Mouse (Mus musculus) gastrocnemius, postnatal 10 days (tissue): Measurements from ENCODE around the gene Pde6d. TPM values are rescaled to one million over a fixed set of nuclear protein-coding genes. Genes with fewer than 3 reads are reported as not detected.
"Not testable (repeated sequence)": the region's sequence is repeated elsewhere in the genome, so short reads cannot be mapped to it uniquely, and the experiment has no call there.

Source experiments
- DNase-seq: peaks from one replicate; pipeline ENCODE4 v3.0.0; 2021; ENCODE audit warnings: mixed read lengths
- total RNA-seq, 2 experiments: library from RNA; stranded (reverse); gene quantifications; 2 replicates each; pipeline ENCODE4 v1.2.3; 2021

The Pde6d gene
- total RNA-seq, 2 experiments from 2014 or later: 32.5 to 40.2 TPM

- peak; percentile 96 for DNase-seq
Measured at GRCm38 (mm10) chr1:86526116-86526788, 56.2 kb downstream of the Pde6d start, which contains the start of gene Ptma. Gene Ptma, plus strand, starts transcription at chr1:86526726.

DNA sequence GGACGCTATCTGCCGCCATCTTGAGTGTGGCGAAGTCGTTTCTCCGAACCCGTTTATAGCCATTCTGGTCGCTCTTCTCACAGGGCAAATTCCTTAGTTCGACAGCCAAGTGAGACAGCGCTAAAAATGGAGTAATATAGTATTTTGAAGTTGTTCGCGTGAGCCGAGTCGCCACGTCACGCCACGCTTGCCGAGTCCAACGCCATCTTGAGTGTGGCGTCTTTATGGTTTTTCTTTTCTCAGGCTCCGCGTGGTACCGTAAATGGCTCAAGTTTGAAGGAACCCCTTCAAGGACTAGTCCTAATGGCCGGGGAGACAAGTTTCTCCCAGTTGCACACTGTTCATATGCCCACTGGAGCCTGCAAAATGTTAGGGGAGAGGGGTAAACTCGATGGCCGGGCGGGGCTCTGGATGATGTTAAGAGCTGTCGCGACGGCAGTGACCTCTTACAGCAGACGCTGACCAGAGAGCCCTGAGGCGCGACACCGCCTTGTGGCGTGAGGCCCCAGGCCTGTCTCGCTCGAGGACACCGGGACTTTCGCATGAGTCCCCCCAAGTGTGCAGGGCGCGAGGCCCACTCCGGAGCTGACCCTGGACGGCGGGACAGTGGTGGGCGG, 56.8 kb downstream of the Pde6d start:
- peak; percentile 72 for DNase-seq

DNA sequence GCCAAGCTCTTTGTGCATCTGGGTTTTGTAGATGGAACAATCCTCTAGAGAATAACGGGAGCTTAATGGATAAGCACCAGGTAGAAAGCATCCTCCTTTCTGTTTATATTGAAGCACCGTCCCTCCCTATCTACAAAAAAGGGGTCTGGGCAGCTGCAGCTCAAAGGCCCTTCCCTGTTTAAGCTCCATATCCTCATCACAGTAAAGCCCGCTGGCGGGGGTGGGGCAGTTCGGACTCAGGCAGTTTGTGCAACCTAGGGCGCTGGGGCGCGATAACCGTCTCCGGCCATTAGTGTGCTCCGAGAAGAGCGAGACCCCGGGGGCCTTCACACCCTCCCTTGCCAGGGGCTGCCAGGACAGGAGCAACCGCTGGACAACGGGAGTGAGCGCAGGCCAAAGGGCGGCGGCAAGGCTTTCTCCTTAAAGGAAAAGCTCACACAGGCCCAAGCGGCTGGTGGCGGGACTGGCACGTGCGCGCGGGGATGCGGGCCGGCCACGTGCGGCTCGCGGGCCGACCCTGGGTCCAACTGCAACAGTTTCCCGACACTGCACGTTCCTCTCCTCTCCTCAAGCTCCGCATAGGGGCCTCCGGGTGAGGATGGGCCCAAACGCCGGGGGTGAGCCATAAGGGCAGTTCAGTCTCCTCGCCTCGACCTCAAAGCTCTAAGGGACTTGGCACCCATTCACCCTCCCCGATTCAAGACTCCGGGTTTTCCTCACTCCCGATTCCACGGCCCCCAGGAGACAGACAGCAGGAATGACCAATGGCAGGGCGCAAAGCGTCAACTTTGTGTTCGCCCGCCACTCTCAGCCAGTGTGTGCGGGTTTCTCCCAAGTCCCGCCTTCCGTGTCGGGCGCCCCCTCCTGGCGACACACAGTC, 57.6 kb downstream of the Pde6d start:
- DNase-seq: peak; percentile 99

DNA sequence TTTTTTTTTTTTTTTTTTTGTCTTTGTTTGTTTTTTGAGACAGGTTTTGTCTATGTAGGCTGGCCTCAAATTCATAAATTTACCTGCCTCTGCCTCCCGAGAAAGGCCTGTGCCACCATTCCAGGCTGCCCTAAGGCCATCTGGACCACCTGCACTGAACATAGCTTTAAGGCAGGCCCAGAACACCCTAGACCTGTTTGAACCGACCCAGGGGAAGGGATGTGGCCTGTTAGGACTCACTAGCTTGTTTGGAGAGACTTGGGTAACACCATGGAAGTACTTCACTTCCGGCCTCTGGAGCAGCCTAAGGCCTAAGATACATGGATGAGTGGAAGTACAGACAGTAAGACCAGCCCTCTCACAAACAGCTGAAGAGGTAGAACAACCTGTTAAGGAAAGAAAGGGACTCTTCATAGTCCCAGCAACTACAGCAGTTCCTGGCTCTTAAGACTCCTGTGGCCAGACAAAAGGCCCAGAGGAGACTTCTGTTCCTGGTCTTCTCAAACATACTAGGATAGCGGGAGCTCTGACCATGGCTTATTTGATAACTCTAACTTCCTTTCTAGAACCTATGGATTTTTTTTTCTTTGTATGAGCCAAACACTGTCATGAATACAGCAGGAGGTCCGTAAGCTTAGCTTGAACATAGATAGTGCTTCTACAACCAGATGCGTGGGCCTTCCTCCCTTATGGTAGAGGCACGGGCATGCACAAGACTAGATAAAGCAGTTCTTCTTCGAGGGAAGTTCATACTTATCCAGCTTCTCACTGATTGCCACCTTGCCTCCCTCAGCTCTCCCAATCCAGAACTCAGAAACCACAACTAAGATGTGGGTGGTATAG, 58.4 kb downstream of the Pde6d start:
- DNase-seq: no peak

DNA sequence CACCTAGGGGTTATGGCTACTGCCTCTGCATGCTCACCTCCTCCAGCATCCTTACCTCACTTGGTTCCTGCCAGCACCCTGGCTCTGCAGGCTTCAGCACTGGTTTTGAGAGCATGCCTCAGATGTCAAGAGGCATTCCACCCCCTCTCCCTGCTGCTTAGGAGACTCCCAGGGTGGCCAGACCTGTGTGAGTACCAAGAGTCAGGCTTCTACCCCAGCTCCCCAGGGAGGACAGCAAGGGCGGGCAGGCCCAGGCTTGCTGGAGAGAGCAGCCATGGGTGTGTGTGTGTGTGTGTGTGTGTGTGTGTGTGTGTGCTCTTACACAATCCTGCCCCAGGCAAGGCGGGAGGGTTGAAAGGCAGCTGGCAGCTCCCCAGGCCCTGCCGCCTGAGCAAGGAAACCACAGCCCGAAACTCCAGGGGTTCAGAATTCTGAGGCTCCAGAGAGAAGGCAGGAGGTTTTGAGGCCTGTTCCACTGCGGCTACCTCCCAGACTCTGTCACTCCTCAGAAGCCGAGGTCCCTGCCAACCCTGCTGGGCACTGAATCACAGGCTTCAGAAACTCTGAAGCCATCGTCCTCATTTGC, 60.0 kb downstream of the Pde6d start:
- DNase-seq: peak; percentile 32

GRCm38 (mm10) chr1:86520361-86520760, 62.1 kb downstream of the Pde6d start:
- DNase-seq: peak; percentile 55

DNA sequence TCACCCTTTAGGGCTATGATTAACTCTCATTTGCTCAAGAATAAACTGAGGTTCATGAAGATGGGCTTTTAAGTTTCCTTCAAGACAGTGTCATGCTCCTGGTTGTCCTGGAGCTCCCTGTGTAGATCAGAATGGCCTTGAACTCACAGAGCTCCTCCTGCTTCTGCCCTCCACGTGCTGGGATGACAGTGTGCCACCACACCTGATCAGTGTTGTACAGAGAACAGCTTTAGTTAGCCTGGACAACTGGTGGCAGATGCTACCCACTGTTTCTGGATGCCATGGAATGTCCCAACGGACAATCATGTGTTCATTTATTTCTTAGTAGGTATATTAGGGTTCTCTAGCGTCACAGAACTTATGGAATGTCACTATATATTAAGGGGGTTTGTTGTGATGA, 65.4 kb downstream of the Pde6d start:
- DNase-seq: no peak

GRCm38 (mm10) chr1:86515715-86516410, 66.6 kb downstream of the Pde6d start:
- DNase-seq: no peak

DNA sequence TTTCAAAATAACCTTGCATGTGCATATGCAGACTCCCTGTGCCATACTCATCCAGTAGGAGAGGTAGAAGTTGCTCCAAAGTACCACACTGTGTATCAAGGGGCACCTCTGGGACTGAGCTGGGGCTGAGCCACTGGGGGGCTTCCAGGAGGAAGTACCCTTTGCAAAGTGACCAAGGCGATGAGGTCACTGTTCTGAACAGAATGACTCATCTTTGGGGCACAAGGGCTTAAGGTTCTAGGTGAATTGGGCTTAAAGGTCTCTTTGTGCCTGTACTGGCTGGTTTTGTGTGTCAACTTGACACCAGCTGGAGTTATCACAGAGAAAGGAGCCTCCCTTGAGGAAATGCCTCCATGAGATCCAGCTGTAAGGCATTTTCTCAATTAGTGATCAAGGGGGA, 69.4 kb downstream of the Pde6d start:
- not testable (repeated sequence) for DNase-seq

DNA sequence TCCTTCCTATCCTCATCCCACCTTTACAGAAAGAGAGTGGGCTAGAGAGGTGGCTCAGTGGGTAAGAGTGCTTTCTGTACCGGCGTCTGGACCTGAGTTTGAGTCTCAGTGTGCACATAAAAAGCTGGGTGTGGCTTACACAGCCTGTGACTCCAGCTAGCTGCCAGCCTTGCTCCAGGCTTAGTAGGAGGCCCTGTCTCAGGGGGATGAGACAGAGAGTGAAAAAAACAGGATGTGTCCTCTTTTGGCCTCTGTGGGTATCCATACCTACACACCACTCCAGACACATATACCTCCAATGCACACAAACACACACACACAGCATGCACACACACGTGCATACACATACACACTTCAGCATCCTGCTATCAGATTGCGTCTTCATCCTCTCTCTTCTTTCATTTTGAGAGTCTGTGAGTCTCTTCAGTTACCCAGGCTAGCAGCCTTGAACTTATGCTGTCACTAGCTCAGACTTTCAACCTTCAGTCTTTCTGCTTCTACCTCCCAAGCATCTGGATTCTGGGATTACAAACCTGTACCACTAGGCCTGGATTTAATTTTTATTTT, 70.2 kb downstream of the Pde6d start:
- no peak for DNase-seq

DNA sequence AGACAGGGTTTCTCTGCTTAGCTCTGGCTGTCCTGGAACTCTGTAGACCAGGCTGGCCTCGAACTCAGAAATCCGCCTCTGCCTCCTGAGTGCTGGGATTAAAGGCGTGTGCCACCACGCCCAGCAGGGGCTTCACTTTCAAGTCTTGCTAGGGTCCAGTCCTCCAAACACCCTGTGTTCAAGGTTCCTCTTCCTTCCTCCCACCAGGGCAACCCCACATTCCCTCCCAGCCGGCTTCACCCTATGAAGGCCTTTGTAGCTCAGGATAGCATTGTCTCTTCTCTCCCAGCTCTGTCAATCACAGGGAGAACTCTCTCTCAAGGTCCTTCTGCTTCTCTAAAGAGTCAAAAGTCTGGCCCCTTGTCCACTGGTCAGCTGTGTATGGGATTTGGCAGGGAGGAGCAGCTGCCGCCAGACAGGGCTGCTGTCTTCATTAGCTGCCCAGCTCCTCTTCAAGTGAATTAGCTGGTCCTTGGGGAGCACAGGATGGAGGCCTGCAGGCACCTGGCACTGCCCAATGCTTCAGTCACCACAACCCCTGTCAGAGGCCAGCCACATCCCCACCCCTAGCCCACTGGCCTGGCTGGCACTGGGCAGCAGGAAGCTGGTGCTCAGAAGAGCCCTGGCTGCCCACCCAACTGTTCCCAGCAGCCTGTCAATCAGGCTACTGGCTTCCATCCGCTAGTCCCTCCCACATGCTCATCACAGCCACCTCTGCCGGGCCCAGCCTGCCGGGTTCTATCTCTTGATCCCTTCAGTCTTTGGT, 71.6 kb downstream of the Pde6d start:
- DNase-seq: no peak

DNA sequence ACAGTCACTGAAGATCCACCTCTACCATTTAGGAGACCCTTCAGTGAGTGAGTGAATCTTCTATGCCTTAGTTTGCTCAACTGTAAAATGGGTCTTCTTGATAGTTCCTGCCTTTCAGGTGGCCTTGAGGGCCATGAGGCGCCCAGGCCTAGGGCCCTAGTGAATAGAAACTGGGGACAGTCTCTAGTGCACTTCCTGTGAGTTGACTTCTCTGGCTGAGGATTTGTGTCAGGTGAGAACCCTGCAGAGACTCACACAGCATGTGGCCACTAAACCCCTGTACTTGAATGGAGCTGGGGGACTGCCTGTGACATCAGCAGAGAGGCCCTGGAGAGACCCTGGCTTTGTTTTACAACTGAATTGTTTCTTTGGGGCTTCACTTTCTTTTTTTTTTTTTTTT, 72.2 kb downstream of the Pde6d start:
- no peak for DNase-seq

DNA sequence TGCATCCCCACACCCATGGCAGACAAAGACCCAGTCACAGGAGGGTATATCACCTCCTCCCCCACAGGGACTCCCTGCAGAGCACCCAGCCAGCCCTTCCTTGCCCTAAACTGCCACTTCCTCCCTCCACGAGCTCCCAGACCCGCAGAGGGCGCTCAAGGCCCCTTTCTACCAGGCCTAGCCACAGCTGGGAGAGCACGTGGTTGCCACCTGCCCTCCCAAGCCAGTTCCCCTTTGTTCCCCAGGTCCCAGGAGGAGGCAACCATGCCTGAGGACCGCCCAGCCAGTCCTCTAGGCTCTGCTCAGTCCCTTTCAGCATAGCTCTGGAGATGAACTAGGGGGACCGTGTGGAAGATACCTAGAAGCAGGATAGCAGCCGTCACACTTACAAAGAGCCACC, 73.0 kb downstream of the Pde6d start:
- peak; percentile 89 for DNase-seq

DNA sequence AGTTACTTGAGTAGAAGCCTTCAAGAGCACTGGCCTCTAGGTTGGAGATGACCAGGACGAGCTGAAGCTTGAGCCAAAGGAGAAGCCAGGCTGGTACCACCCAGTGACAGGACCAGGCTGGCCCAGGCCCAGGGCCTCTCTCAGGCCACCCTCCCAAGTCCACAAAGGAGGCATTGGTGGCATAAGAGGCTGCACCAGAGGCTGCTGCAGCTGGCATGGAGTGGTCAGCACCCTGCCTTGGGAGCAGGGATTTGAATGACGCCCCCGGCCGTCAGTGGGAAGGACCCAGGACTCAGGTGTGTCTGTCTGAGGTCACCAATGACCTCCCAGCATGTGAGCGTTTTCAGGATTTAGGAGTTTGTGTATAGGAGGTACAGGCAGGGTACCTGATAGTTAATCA, 74.6 kb downstream of the Pde6d start:
- DNase-seq: no peak

GRCm38 (mm10) chr1:86506420-86506819, 76.0 kb downstream of the Pde6d start:
- no peak for DNase-seq

- DNase-seq: peak; percentile 54
Measured at GRCm38 (mm10) chr1:86505461-86505860, 77.0 kb downstream of the Pde6d start.

DNA sequence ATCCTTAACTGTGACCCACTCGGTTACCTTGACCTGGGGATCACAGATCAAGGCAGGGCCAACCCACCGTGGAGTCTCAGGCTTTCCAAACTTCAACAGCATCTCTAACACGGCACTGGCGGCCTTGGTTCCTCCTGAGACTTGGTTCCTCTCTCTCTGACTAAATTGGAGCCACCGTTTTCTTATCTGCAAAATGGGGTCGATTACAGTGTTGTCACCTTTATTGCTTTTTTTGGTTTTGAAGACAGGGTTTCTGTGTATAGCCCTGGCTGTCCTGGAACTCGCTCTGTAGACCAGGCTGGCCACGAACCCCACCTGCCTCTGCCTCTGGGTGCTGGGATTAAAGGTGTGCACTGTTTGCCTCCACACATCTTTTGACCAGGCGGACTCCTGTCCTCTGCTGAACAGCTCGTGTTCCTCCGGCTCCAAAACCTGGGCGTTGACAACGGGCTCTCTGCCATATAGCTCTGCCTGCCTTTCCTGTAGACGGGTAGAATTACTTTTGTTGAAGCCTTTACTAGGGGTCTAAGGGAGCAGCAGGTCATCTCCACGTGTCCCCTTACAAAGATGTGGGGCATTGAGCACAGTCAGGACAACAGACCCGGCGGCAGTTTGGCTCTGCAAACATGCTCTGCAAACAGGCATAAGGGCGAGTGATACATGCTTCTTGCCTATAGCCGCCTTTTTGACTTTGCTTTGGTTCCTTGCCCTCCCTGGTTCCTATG, 77.6 kb downstream of the Pde6d start:
- peak; percentile 29 for DNase-seq

GRCm38 (mm10) chr1:86503906-86504696, 78.3 kb downstream of the Pde6d start:
- DNase-seq: peak; percentile 92
